Mouse (Mus musculus): ENCODE data around the gene Phldb2.
A peak's percentile ranks its signal among the peaks of the same experiment; 100 is the strongest.

Gene Phldb2

DNA sequence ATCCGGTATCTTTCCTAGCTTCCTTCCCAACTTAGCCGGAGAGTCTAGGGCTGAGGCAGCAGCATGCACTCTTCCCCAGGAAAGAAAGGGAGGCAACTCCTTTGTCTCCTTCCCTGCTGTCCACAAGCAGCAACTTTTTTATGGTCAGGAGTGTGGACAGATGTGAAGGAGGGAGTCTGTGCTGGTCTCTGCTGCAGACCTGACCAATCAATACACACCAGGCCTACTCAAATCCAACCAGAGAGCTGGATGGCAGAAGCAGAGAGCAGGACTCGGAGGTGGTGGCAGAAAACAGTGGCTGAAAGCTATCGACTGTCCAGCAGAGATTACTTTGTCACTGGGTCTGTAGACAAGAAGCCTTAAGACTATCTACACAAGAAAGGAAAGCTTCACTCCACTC is at the start of gene Phldb2:
TSS of gene Phldb2 (minus strand) at position 205 of the 400 bp plus-strand sequence.
- DNase-seq (ENCODE audit: low read depth, low spot score): no peak

DNA sequence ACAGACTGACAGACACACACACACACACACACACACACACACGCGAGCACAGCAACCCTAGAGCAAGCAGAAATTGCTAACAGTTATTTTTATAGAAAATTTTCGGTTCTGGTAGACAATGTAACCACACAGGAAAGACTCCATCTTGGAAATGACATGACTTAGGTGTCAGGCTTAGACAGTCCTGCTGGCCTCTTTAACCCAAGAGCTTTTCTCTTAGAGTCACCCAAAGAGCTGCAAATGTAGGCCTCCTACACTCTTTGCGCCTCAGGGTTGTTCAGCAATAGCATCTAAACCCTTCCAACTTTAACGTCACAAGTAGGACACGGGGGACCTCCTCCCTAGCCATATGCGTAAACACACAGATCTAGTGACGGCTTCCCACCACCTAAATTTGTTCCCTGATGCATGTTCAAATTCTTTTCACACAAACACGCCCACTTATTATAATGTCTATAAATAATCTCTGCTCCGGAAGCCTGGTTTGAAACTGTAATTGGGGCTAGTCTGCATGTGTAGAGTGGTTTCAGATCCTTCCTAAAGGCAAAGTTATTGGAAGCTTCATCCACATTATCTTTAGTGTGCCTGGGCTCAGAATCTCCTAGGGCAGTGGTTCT is 48.3 kb upstream of the Phldb2 start:
- DNase-seq (ENCODE audit: low read depth, low spot score): no peak

DNA sequence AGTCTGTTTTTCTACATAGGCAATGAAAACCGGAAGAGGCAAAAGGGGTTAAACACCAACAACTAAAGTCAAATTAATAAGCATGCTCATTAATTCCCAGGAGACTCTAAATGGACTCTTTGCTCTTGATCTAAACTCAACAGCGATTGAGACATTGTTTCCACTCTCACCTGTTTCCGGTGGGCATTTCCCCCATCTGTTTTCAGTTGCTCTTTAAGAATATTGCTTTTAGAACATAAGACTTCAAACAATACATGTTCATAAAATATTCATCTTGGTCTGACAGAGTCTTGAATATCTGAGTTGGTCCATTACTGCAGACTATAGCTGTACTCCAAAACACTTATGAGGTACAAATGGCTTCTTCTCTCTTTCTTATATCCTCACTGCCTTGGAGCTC is 47.6 kb upstream of the Phldb2 start:
- no peak for DNase-seq (ENCODE audit: low read depth, low spot score)

DNA sequence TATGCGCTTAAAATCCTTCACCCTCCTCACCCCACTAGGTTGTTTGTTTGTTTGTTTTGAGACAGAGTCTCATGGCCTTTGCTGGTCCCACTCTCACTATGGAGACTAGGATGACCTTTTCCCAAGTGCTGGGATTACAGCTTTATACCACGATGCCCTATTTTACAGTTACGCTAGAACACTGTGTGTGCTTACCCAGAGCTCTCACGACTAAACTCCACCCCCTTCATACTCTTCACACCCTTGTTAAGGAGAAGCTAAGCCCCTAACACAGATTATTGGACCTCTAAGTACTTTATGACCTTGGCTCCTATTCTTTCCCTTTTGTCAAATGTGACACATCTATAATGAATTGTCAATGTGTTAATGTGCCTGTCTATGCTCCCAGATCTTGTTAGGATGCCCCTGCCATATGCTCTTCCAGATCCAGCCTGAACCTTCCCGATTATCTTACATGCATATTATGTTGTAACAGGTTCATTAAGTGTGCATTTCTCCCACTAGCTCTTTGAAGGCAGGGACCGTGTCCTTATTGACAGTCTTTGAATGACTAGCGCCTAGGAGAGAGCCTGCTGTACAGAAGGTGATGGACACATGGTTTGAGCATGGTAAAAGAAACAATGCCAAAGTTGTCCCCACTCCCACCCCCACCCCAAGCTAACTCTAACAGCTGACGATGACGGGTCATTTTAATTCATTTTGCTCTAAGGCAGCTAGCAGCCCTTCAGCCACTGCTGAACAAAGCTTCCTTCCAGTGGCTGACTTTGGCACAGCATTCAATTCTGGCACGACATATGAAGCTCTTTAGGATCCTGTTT is 46.2 kb upstream of the Phldb2 start:
- DNase-seq (ENCODE audit: low read depth, low spot score): no peak

DNA sequence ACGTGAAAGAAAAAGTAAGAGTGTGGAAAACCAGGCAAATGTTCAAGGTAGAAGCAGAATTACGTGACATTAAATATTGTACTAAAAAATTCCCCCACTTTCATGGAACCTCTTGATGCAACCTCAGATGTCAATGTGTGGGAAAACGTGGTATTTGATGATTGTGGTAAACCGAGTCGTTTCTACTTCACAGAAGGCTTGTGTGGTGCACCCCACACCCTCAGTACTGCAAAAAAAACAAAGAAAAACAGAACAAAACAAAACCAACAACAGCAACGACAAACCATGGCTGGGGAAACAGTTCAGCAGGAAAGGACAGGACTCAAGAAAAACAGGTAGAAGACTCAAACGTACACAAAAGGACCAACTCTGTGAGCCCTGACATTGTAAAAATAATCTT is 44.8 kb upstream of the Phldb2 start:
- DNase-seq (ENCODE audit: low read depth, low spot score): no peak

DNA sequence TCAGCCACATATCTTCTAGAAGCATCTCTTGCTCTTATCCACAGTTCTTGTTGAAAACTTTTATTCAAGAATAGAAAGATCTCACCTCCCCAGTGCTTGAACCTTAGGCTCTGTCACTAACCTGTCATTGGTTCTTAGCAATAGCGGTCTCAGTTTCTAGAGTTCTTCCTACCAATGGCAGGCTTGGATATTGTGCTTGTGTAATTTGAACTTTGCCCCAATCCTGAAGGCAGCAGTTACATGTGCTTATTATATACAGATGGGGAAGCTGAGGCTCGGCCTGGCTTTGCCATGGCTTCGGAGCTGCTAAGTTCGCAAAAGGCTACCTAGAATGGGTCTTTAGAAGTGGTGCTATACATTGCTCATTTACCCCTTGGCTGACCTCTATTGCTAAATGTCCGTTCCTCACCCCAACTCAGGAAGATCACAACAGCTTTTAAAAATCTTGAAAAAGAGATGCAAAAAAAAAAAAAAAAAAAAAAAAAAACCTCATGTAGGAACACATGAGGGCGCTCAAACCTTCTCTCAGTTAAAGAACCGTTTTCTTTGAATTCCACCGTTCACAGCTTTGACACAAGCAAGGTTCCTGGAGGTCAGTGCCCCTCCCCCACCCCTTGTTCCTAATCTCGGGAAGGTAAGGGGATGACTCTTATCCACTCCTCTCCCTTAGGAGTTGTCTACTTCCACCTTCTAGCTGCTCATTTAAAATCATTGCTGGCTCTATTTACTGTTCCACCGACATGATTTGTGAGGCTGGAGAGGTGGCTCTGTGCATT is 37.7 kb upstream of the Phldb2 start:
- DNase-seq (ENCODE audit: low read depth, low spot score): no peak

DNA sequence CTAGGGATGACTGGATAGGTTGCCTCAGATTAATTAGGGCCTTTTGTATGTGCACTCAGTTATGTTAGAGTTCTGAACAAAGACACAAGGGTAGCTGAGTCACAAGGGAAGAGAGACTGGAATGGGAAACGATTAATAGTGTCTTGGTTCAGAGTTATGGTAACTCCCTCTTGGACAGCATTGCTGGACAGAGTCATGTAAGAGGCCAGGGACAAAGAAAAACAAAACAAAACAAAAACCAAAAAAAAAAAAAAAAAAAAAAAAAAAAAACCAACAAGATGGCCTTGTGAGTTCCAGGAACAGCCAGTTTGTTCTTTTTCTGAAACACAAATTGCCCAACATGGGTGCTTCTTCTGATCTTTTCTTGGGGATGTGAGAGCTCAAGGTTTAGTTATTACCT is 32.8 kb upstream of the Phldb2 start:
- no peak for DNase-seq (ENCODE audit: low read depth, low spot score)

DNA sequence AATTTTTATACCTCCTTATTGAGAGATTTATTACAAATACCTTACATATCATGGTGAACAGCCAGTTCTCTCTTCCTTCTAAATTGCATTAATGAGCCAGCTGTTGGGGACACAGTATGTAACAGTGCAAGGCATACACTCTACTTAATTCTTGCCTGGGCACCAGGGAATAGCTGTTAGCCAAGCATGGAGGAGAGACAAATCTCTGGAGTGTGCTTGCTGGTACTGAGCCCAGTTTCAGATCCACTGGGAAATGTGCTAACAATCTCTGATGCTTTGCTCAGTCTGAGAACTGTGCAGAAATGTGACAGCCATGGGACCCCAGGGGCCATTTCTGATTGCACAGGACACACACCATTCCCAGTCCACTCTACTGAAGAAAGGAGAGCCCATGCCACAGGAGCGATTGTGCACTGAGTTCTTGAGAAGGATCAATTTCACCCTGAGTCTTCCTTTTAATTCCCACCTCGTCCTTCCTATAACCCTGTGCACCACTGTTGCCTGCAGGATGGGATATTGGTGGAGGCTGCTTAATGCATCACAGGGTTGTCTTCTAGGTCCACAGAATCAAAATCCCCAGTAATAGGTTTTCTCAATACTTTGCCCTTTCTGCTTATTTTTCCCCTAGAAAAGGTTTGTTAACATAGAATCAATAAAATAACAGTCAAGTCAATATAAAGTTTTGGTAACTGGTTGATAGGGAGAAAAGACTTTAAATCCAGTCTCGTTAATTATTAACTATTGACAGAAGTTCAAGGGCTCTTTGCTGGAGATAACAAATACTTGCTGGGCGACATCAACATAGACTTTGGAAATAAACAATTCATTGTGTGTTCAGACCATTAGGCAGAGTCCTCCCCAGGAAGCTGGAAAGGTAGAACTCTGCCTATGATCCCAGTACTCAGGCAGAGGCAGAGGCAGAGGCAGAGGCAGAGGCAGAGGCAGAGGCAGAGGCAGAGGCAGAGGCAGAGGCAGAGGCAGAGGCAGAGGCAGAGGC is 31.5 kb upstream of the Phldb2 start:
- DNase-seq (ENCODE audit: low read depth, low spot score): no peak

DNA sequence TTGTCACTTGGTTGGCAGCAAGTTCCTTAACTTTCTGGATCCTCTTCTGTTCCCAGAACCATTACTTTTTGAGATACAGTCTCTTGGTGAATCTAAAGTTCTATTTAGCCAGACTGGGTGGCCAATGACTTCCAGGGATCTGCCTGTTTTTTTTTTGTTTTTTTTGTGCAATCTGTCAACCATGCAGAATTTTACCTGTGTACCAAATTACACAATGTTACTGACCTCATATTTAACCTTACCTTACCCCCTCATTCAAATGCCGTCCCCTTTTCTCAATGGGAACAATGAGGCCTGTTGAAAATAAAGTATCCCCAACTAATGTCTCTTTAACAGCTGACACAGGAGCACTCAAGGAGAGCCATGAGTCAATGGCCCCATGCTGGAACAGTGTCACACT is 22.9 kb upstream of the Phldb2 start:
- no peak for DNase-seq (ENCODE audit: low read depth, low spot score)

DNA sequence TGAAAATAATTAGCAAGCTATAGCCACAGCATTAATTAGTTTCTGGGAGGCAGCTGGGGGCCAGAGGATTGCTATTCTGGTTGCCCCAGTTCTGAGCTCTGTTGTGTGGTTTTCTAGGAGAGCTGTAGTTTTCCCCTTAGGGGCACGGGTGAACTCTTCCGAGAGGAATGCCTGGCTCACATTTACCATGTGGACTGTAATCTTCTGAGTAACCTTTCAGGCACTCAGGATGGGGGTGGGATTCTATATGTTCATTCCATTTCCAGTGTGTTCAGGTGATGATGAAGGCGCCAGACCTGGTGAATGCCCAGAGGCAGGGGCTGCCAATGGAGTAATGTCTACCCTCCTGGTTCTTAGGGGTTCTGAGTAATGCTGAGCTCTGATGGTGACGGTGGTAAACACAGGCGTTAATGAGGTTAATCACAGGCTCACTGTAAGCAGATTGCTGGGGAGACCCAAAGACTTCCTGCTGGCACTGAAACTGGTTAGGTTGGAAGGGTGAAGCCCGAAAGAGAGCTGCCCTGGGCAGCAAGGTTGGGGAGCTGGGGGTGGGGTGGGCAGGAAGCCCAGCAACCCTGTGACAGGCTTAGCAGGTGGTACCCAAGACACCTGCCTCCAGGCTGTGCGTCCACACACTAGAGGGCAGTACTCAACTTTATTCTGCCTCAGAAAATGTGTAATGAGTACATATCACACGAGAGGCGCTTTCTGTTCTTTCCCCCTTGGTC is 20.7 kb upstream of the Phldb2 start:
- no peak for DNase-seq (ENCODE audit: low read depth, low spot score)

DNA sequence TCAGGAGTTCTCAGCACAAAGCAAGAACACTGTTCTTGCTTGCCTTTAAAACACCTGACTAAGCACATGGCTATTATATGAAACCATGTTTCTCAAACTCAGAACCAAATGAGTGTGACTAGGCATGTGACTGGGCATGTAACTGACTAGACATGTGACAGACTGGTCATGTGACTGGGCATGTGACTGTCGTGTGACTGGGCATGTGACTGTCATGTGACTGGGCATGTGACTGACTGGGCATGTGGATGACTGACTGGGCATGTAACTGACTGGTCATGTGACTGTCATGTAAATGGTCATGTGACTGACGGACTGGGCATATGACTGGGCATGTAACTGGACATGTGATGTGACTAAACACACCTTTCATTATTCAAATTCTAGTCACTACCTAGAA is 16.8 kb upstream of the Phldb2 start:
- no peak for DNase-seq (ENCODE audit: low read depth, low spot score)

DNA sequence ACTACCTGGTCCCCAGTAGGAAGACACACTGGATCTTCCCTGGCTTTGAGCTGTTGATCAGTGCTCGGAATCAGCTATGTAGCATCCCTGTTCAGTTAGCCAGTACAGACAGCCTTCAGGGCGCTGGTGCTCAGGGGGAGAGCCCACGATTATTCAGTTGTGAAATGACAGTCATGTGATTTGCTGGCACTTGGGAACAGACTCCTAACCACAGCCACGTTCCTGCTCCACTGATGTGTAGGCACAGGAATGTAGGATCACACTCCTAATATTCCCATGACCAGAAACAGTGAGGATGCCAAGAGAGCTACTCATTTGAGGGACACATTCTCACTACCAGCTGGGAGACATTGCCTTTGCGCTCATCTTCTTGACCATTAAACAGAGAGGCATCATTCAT is 15.3 kb upstream of the Phldb2 start:
- no peak for DNase-seq (ENCODE audit: low read depth, low spot score)

DNA sequence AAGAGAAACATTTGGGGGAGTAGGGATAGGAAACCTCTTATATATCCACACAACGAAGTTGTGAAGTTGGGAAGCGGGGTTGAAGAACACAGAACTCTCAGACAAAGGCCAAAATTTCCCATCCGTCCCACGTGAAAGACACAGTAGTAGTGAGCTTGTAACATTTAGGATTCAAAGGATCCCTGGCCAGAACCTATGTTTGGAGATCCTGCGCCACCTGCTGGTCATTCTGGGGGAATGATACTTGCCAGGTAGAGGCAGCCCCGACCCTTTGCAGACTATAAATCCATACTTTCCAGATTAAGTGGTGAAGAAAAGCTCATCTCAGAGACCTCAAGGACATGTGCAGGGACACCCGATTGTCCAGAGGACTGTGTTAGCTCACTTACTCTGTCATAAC is 14.1 kb upstream of the Phldb2 start:
- peak; percentile 72 for DNase-seq (ENCODE audit: low read depth, low spot score)

DNA sequence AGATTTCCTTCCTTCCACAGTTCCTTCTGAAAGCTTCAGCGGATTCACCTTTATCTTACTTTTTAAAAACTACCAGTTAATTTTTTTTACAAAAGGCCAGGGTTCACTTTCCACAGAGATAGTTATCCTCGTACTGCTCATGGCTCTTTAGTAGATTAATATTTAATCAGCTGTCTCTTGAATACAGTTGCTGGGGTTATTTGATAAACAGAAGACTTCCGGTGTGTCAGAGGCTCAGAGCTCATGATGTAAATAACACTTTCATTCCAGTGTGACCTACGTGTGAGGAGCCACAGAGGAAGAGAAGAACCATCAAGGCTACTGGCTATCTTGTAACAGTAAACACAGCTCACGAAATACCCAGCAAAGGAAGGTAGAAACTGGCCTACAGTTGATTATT is 13.2 kb upstream of the Phldb2 start:
- DNase-seq (ENCODE audit: low read depth, low spot score): no peak

DNA sequence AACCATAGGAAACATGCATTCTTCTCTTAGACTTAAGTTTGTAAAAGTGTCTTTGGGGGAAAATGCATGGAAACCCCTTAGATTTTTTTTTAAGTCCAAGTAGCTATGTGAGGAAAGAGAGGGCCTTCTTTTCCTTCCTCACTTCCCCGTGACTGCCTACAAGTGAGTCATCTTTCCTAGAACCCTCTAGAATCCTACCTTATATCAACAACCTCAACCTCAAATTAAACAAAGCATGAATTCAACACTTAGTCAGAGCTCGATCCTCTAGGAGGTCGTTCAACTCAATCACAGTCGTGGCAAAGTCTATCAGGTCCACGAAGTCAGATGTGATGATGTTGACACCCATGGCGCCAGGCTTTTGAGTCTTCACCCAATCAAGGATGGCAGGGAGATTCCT is 11.4 kb upstream of the Phldb2 start:
- DNase-seq (ENCODE audit: low read depth, low spot score): no peak

DNA sequence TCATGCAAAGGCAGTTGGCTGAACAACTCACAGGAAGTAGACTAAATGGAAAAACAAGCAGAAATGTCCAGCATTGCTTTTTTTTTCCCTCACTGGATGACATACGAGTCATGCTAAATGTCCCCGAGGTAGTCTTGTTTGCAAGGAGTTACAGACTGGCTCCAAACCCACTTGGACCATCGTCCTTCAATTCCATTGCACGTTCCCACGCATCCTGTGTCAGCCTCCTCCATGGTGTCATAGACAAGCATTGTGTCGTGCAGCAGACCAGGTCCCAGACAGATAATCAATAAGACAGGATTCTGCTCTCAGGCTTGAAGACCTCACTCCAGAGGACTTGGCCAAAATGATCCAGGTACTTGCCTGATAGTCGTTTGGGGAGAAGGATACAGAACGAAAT is 10.4 kb upstream of the Phldb2 start:
- no peak for DNase-seq (ENCODE audit: low read depth, low spot score)

DNA sequence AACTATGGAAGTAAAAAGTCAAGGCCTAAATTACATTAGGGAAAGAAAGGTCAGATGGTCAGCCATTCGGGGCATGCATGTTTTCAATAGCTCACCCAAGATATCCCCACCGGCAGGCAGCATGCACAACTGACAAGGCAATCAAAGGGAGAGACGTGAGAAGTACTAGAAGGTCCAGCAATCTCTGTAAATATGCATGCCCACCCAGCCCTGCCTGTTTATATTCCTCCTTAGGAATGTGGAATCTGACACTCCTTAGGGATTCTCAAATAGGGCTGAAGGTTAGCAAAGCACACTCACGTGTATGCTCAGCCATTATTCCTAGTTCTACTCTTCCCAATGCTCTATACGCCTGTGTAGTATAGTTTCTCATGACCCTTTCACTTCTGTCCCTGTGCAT is 9.7 kb upstream of the Phldb2 start:
- no peak for DNase-seq (ENCODE audit: low read depth, low spot score)

DNA sequence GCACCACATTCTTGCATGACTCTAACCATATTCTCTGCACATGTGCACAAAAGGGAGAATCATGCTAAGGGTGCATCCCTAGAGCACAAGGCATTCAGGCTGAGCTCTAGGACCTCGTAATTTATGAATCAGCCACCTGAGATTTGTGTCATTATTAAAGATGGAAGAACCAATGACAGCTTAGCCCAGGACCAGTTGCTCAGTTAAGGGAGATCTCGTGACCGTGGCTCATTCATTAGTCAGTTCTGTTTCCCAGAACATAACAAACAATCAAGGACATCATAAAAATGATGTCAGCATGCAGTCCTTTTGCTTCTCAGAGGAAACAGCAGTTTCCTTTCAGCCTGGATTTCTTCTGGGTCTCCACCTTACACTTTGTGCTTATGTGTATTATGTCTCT is 7.6 kb upstream of the Phldb2 start:
- no peak for DNase-seq (ENCODE audit: low read depth, low spot score)

DNA sequence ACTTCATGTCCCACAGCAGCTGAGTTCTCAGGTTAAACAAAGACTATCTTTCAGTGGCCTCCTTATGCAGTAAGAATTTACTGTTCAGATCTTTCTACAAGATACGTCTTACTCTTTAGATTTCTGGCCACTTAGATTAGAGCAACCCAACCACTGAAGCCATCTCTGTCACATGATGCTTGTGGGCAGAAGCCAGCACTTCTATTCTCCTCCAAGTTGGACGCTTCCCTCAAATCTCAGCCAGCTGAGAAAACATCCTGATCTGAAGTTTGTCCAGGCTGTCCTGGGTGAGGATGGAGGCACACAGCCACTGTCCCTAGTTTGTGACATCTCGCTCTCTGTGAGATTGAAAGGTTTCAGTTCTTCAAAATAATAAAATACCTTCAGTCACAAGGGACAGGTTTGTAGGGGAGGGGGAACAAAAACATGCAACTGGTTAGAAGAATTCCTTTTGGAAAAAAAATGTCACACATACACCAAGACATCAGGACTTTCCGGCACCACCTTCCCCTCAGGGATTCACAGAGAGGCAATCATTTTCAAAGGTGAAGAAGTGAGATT is 3.1 kb upstream of the Phldb2 start:
- DNase-seq (ENCODE audit: low read depth, low spot score): no peak

DNA sequence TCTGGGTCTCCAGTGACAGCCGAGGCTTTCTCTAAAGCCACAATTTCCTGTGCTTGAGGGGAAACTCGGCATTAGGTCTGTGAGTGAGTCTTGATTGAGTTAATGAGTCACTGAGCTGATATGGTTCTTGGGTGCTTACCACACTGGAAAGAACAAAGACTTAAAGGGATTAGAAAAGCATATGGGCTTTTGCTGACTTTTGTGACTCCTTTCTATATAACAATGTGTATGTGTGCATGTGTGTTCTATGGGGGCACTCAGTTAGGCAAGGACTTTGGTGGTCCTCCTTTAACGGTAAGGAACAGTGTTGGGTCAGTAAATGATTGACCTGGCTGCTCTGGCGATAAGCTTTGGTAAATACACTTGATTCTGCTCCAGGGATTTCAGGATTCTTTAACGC is 897 bp downstream of the Phldb2 start:
- DNase-seq (ENCODE audit: low read depth, low spot score): no peak

DNA sequence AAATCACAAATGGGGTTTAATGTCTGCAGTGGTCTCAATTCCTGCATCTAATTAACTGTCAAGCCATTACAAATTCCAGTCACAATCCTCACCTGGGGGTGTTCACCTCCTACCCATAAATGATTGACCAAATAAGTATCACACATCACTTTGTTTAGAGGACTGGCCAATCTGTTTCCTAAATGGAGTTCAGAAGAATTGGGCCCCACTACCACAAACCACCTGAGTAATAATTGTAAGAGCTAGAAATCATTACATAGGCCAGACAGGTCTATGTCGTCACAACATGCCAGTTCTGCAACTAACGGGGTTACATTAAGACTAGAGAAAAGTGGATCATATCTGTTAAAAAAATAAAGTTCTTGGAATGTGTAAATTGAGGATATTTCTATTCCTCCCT is 1.4 kb downstream of the Phldb2 start:
- DNase-seq (ENCODE audit: low read depth, low spot score): no peak
